Mouse (Mus musculus) spleen, postnatal 4 days (tissue): ENCODE results near the gene Cfap58.

Experiments used
- DNase-seq, 2 experiments: peaks; one replicate each; pipeline ENCODE4 v3.0.0; 2022; ENCODE audit warnings: low spot score in 2 of 2

The Cfap58 gene

GRCm38 (mm10) chr19:47917396-47917795, 20.1 kb upstream of the Cfap58 start:
- DNase-seq, result no peak

DNA sequence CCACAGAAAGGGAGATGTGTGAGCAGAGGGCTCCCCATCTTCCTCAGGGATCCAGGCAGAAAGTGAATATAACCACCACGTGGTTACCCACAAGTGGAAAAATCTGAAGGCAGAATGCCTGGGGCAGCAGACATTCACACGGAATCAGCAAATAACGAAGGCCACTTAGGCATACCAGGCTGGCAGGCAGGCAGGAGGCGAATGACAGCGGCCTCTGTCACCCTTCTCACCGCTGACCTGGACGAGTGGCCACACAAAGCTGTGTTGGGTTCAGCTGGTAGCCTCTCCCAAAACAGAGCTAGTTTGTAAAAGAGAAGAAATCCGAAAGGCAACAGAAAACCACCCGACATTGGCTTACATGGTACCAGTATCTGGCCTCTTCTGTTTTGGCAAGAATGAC, 19.5 kb upstream of the Cfap58 start:
- no peak for DNase-seq

GRCm38 (mm10) chr19:47918455-47919101, 18.9 kb upstream of the Cfap58 start:
- DNase-seq, result peak in 1 of 2 experiments; percentile 28

DNA sequence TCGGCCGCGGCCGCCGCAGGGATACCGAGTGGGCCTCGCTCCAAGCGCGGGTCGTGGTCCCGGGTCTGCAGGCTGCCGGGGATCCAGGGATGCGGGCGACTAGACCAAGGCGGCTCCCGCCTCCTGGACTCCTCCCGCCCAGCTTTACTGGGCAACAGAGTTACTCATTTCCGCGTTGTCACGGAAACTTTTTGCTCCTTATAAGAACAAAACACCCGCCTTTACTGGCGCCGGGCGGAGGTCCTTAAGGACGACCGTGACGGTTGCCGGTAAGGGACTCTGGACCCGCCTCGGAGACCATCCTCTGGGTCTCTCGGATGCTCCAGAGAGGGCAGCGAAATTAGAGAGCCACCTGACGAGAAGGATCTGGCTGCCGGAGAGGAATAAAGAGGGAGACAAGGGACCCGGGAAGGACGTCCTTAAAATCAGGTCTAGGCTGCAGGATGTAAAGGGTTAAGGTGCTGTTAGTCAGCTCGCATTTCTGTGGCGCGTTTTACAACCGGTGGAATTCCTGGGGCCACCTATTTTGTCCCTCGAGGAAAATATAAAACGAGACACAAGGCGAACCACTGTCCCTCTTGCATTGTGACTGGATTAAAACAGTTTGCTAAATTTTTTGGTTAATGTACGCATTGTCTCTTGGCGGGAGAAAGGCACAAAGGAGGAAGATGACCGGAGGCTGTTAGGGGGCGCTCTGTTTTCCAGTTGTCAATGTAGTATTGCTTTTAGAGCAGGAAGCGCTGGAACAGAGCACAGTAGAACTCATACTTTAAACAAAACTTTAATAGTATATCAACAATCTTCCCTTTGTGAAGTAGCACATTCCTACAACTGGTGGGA, 18.1 kb upstream of the Cfap58 start, which contains the start of the genes Cfap43 and Itprip:
TSS of gene Cfap43 (minus strand) at position 162 of the 840 bp plus-strand sequence.
TSS of gene Itprip (minus strand) at position 174 of the 840 bp plus-strand sequence.
- DNase-seq, result peak; percentile 68 to 85

- DNase-seq, result no peak
Measured at GRCm38 (mm10) chr19:47919966-47920375, 17.5 kb upstream of the Cfap58 start.

DNA sequence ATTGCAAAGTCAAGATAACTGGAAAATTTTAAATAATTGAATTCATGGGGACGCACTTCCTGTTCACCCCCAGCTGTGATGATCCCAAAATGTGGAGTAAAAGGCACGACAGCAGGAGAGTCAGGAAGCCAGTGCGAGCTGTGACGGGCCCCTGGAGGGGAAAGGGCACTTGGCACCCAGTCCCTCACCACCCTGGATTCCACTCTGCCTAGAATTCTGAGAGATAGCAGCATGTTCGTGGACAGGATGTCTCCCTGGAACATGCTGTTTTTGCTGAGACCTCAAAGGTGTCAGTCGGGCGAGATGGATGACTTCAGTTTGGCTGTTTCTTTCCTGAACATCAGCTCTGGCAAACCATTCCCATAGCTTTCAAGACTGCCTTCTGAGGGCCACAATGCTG, 11.7 kb upstream of the Cfap58 start:
- no peak for DNase-seq

- no peak for DNase-seq
Measured at GRCm38 (mm10) chr19:47927032-47927431, 10.4 kb upstream of the Cfap58 start.

DNA sequence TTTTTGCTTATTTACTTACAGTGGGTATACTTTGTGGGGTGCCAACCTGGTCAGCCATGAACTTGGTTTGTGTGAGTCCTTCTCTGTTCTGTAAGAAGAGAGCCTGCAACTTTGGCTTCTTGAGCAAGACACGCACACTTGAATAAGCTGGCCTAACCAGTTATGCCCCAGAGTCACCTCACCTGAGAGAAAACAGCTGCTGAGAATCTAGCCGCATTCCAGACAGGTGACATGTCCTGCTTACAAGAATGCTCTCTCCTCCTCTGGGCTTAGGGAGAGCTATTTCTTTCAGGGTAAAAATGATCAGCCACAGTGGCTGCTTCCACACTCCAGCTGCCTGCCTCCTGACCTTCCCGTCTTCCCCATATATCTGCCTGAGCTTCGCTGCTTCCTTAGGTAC, 8.4 kb upstream of the Cfap58 start:
- no peak for DNase-seq

DNA sequence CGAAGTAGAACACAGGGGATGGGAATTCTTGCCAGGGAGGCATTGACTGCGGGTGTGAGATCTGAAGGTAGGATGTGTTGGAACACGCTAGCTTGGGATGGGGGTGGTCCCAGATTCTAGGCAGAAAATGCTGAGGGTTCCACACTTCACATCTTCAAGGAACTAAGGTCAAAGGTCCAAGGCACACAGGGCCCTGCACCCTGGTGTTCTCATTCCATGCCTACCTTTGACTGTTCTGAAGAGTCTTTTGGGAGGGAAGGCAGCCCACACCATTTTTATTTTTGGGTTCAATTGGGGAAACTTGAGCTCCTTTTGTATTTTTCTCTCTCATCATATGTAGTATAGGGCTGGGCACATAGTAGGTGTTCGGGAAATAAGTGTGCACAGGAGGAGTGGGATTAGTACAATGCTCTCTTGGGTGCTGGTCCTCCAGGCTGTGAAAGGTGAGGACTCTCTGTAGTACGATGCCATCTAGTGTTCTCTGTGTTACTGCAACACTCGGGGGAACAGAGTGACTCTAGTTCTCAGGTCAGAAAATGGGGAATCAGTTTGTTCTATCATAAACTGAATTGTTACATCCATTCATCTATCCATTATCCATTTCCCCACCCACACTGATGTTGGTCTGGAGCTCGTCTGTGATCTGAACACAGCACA, 5.4 kb upstream of the Cfap58 start:
- no peak for DNase-seq

GRCm38 (mm10) chr19:47934146-47934545, 3.3 kb upstream of the Cfap58 start:
- DNase-seq, result no peak

DNA sequence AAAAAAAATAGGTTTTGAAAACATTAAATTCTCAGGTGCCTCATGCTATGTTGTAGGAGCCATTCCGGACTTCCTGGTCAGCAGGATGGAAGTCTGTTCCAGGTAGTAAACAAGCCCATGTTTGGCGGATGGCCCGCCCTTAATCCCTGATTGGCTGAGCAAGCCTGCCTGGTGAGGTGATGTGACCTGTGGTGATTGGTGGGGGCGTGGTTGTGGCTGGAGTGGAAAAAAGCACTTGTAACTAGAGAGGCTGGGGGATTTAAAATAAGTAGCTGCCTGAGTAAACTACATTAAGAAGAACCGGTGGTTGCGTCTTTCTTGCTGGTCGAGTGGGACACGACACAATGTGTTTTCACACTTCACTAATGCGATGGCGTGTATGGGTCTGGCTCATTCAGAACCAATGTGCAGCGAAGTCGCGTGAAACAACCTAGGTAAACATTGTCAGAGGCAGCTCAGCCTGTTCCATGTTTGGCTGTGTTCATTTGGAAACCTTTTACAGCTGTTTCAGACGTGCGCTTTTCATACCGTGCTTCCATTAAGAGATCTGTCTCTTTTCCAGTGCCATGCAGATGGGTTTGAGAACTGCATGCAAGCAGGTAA, 2.7 kb upstream of the Cfap58 start:
- no peak for DNase-seq

GRCm38 (mm10) chr19:47935530-47935929, 1.9 kb upstream of the Cfap58 start:
- no peak for DNase-seq

GRCm38 (mm10) chr19:47936490-47936889, 985 bp upstream of the Cfap58 start:
- DNase-seq, result no peak

DNA sequence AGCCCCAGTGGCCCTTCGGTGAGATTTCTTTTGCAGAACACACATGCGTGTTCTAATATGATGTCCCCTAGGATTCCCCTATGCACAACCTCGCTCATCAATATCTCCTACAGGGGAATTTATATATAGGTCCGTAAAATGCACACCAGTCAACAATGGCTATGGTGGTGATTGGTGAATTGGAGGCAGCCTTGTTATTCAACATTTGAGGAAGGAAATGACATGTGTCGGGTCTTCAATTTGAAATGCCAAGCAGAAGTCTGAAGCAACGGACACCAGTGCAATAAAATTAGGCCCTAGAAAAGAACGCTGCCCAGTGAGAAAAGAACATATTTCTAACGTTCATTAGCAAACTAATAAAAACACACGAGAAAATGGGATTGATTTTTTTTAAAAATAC, 537 bp upstream of the Cfap58 start:
- DNase-seq, result no peak

GRCm38 (mm10) chr19:47939361-47939760, 1.9 kb downstream of the Cfap58 start:
- DNase-seq, result no peak

- no peak for DNase-seq
Measured at GRCm38 (mm10) chr19:47946821-47947465, 9.5 kb downstream of the Cfap58 start.

- DNase-seq, result no peak
Measured at GRCm38 (mm10) chr19:47950946-47951345, 13.5 kb downstream of the Cfap58 start.

DNA sequence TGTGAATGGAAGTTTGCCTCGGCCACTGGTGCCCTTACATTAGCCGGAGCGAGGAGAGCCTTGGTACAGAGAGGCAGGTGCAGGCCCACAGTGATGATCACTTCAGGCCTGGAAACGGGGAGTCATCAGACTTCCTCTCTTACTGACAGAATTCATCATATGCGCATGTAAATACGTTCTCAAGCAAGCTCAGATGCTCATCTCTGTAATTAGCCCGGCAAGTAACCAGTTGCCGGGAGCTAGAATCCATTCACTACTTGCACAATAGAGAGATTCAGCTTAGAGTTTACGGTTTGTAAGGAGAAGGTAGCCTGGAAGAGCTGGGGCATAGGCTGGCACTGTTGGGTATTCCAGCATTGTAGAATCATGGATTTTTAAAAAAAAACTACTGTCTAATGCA, 15.7 kb downstream of the Cfap58 start:
- DNase-seq, result no peak

GRCm38 (mm10) chr19:47958181-47958580, 20.7 kb downstream of the Cfap58 start:
- DNase-seq, result no peak

GRCm38 (mm10) chr19:47968993-47969659, 31.7 kb downstream of the Cfap58 start:
- DNase-seq, result no peak

- DNase-seq, result no peak
Measured at GRCm38 (mm10) chr19:47971066-47971465, 33.6 kb downstream of the Cfap58 start.
